Mouse (Mus musculus): ENCODE measurements around the gene Ralbp1.

The Ralbp1 gene

GRCm38 (mm10) chr17:65885697-65886529, at the start of gene Ralbp1:
Gene Ralbp1, minus strand, starts transcription at chr17:65885798.
- peak in 1 of 2 experiments; percentile 36 for DNase-seq

GRCm38 (mm10) chr17:65933741-65934140, 48.1 kb upstream of the Ralbp1 start:
- DNase-seq, result no peak

GRCm38 (mm10) chr17:65931525-65931924, 45.9 kb upstream of the Ralbp1 start:
- DNase-seq, result no peak

DNA sequence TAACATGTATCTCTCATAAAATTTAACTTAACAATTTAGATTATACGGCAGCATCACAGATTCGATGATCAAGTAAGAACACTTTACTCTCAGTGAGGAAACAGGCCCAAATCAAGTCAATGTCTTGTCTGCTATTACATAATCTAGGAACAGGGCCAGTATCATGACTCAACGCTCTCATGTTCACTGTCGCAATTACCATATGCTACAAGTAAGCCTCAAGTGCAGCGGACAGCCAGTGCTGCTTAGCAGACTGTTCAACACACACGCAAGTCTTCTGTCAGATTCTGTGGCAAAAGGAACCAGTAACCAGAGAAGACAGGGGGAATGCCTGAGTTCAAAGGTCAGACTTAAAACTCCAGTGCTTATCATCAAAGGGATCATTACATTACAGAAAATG, 45.4 kb upstream of the Ralbp1 start:
- DNase-seq, result peak; percentile 75 to 88

GRCm38 (mm10) chr17:65930158-65930826, 44.7 kb upstream of the Ralbp1 start:
- DNase-seq, result no peak

DNA sequence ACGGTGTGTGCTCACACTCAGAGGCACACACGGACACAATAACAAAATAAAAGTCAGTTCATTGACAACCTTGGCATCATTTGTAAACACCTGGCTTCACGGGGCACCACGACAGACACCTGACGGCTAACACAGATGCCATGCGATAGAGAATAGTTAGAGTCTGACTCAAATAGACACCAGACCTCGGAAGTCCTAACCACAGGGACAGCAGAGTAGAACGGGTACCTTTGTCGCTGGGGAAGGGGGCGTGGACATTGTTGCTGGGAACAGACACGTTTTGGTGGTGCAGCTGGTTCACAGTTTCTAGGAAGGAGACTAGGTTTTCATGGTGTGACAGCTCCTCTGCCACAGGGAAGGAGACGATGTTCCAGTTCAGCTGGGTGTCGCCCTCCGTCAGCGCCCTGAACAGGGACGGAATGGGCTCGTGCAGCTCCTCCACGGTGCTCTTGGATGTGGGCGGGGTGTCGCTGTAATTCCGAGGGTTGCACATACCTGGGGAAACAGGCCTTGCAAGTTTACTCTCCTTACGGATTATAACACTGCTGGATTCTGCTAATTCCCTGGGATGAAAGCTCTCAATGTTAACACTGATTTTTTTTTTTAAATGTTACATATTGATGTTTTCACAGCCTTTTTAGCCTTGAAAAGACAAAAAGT, 43.9 kb upstream of the Ralbp1 start:
- DNase-seq, result peak; percentile 82 to 87

GRCm38 (mm10) chr17:65927077-65927476, 41.5 kb upstream of the Ralbp1 start:
- DNase-seq, result no peak

DNA sequence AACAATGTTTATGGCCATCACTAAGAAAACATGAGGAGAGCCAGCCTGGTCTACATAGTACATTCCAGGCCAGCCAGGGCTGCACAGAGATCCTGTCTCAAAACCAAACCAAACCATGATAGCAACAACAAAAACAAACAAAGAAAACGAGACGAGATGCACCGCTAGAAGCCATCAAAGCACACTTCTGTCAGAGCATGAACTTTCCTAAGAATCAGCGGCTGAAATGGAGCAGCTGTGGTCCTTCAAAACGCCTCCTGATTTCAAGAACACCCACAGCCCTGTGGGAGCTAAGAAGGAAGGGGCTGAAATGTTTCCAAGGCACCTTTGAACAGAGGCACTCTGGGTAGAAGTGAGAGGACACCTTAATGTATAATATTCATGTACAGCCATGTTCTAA, 38.6 kb upstream of the Ralbp1 start:
- DNase-seq, result no peak

GRCm38 (mm10) chr17:65921975-65922374, 36.4 kb upstream of the Ralbp1 start:
- no peak for DNase-seq

- DNase-seq, result no peak
Observed at GRCm38 (mm10) chr17:65919235-65919634, 33.6 kb upstream of the Ralbp1 start.

- DNase-seq, result peak; percentile 83 to 88
Observed at GRCm38 (mm10) chr17:65916135-65916668, 30.6 kb upstream of the Ralbp1 start.

GRCm38 (mm10) chr17:65914083-65914482, 28.5 kb upstream of the Ralbp1 start:
- DNase-seq, result peak; percentile 25 to 42

DNA sequence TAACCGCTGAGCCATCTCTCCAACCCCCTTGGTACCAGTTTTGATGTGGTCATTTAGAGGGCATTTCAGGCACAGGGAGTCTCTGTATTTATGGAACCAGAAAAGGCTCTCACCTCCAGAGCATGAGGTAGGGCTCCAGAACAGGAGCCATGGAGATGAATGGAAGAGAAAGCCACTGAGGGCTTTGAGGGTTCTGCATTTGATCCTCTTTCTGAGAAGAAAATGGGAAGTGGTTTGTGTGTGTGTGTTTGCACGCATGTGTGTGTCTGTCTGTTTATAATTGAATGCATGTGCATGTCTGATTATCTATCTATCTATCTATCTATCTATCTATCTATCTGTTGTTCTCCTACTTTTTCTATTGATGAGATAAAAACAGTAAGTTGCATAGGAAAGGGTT, 26.6 kb upstream of the Ralbp1 start:
- no peak for DNase-seq

DNA sequence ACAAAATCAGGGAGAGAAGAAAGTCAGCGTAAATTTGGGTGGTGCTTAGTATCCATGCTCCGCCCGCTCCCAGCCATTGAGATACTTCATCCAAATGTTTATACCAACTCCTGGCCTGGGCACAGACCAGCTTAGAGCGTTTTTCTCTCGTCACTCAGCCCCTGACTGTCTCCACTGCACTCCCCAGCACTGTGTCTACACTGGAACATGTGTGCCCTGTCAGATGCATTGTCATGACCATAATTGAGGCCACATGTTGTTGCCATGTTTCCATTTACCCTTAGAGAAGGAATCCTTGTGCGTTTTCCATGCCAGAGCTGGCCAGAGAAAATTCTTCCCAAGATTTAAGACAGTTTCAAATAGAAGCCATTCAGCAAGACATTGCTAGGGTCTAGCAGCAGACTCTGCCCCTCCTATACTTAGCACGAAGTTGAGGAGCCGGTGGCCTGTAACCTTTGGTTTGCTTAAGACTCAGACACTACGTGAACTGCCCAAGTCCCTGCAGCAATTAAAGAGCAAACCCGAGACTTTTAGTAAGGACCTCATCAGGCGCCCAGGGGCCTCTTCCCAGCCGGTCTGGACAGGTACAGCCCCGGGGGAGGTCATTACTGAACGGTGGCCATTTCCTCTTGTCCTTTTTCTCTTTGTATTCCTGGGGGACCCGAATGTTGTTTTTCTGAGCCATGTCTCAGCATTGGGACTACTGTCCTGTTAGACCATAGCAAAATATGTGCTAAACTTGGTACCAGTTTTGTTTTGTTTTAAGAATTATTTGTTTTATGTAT, 25.9 kb upstream of the Ralbp1 start:
- no peak for DNase-seq

GRCm38 (mm10) chr17:65908270-65908669, 22.7 kb upstream of the Ralbp1 start:
- DNase-seq, result no peak

- peak in 1 of 2 experiments; percentile 38 for DNase-seq
Observed at GRCm38 (mm10) chr17:65906895-65907401, 21.4 kb upstream of the Ralbp1 start.

GRCm38 (mm10) chr17:65906313-65906894, 20.8 kb upstream of the Ralbp1 start:
- DNase-seq, result no peak

DNA sequence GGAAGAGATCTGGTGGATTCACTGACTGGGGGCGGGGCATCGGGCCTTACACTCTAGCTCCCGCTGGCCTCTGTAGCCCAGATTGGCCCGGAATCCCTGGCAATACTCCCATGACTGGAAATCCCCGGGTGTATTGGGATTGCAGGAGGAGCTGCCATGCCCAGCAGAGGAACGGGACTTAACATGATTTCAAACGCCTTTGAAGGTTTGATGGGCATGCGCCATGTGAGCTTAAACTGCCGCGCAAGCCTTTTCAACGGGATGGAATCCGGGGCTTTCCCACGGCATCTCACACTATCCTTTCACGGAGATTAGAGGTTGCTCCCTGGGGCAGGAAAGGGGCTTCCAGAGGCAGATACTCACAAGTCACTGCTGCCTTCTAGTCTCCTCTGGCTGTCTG, 19.6 kb upstream of the Ralbp1 start:
- no peak for DNase-seq

DNA sequence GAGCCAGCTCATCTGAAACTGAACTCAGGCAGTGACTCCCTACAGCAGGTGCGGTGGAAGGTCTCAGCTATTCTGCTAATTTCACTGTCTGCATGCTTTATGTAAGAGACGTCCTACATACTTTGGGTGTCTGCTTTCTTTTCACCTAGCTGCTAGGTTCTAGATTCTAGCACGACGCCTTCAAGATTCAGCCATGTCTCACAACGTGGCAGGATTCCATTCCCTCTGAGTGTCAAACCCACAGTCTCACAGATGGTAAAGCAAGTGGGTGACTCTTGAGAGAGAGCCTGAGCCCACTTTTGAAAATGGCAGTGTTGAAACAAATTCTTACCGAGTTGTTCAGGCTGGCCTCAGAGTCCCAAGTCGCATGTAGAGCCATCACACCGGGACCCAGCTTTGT, 18.2 kb upstream of the Ralbp1 start:
- DNase-seq, result no peak

GRCm38 (mm10) chr17:65903011-65903410, 17.4 kb upstream of the Ralbp1 start:
- no peak for DNase-seq

DNA sequence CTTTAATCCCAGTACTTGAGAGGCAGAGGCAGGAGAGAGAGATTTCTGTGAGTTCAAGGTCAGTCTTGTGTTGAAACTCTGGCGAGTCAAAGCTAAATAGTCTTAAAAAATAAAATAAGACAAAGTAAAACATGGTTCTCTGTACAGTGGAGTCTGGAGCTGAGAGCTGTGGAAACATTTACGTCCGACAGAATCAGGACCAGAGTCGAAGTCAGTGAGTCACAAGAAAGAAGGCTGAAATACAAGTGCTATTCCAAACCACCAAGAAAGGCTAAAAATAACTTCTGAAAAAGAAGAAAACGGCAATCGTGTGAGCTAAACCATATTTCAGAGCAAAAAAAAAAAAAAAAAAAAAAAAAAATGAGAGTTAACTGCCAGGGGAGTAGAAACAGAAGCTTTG, 16.7 kb upstream of the Ralbp1 start:
- no peak for DNase-seq

- DNase-seq, result no peak
Observed at GRCm38 (mm10) chr17:65896016-65896415, 10.4 kb upstream of the Ralbp1 start.
